Mouse (Mus musculus) layer of hippocampus, adult 9-10 months (tissue): ENCODE results near the gene Suclg1.

Experiments
- DNase-seq: peaks from one replicate; pipeline ENCODE4 v3.0.0; 2022; ENCODE audit warnings: low spot score

Suclg1 gene

GRCm38 (mm10) chr6:73248237-73249048 is at the start of gene Suclg1:
Gene Suclg1, plus strand, starts transcription at chr6:73248382.
- peak; percentile 94 for DNase-seq

GRCm38 (mm10) chr6:73203724-73204123 is 44.5 kb upstream of the Suclg1 start:
- no peak for DNase-seq

- no peak for DNase-seq
These were observed 43.2 kb upstream of the Suclg1 start for GRCm38 (mm10) chr6:73204937-73205336.

GRCm38 (mm10) chr6:73209598-73209997 is 38.6 kb upstream of the Suclg1 start:
- no peak for DNase-seq

GRCm38 (mm10) chr6:73210445-73210972 is 37.7 kb upstream of the Suclg1 start:
- no peak for DNase-seq

- DNase-seq = no peak
These were observed 37.1 kb upstream of the Suclg1 start for GRCm38 (mm10) chr6:73211036-73211435.

GRCm38 (mm10) chr6:73211602-73212001 is 36.6 kb upstream of the Suclg1 start:
- no peak for DNase-seq

- DNase-seq = peak; percentile 75
These were observed 26.8 kb upstream of the Suclg1 start, which contains the start of gene Dnah6 for GRCm38 (mm10) chr6:73221189-73221957. Gene Dnah6, minus strand, starts transcription at chr6:73221651.

- no peak for DNase-seq
These were observed 26.0 kb upstream of the Suclg1 start for GRCm38 (mm10) chr6:73221958-73222735.

- DNase-seq = no peak
These were observed 25.2 kb upstream of the Suclg1 start for GRCm38 (mm10) chr6:73222841-73223526.

- peak; percentile 58 for DNase-seq
These were observed 20.6 kb upstream of the Suclg1 start for GRCm38 (mm10) chr6:73227376-73228158.

GRCm38 (mm10) chr6:73228408-73228807 is 19.8 kb upstream of the Suclg1 start:
- DNase-seq = no peak

GRCm38 (mm10) chr6:73228881-73229280 is 19.3 kb upstream of the Suclg1 start:
- no peak for DNase-seq

GRCm38 (mm10) chr6:73232152-73232584 is 16.0 kb upstream of the Suclg1 start:
- DNase-seq = no peak

- no peak for DNase-seq
These were observed 14.9 kb upstream of the Suclg1 start for GRCm38 (mm10) chr6:73233202-73233726.

- DNase-seq = no peak
These were observed 13.8 kb upstream of the Suclg1 start for GRCm38 (mm10) chr6:73234302-73234900.

GRCm38 (mm10) chr6:73235650-73236049 is 12.5 kb upstream of the Suclg1 start:
- no peak for DNase-seq

GRCm38 (mm10) chr6:73246821-73247220 is 1.4 kb upstream of the Suclg1 start:
- DNase-seq = no peak

- no peak for DNase-seq
These were observed 730 bp upstream of the Suclg1 start for GRCm38 (mm10) chr6:73247452-73247851.

GRCm38 (mm10) chr6:73249049-73249422 is 854 bp downstream of the Suclg1 start:
- no peak for DNase-seq
